Mouse (Mus musculus): ENCODE measurements around the gene Mbnl1. TPM values are rescaled to one million over a fixed set of nuclear protein-coding genes. Genes with fewer than 3 reads are reported as not detected.

Mbnl1 gene
- polyA plus RNA-seq, 1 experiment from 2014 or later = 38.8 TPM

- ATAC-seq = no peak
- Histone ChIP-seq H3K9ac (no peak overlapping the region), H3K4me3 (no peak overlapping the region), H3K27ac (no peak overlapping the region), H3K4me2 (no peak overlapping the region), H3K27me3 (no peaks in the 10 kb centered on the region), H3K4me1 (peaks cover 33% of the 10 kb centered on the region), H3K36me3 (ENCODE audit: poor library complexity, severe bottlenecking) (no peaks in the 10 kb centered on the region), H3K9me3 (replicated peaks) (no peaks in the 10 kb centered on the region)
- WGBS = 78% methylated on average over 3 of the region's 3 CpGs
Measured at GRCm38 (mm10) chr3:60498646-60499045, 26.0 kb downstream of the Mbnl1 start.

- 55% methylated on average over 6 of the region's 6 CpGs for WGBS
- Histone ChIP-seq H3K36me3 (ENCODE audit: poor library complexity, severe bottlenecking) (no peaks in the 10 kb centered on the region), H3K4me3 (no peak overlapping the region), H3K4me1 (peaks cover 35% of the 10 kb centered on the region), H3K9me3 (replicated peaks) (no peaks in the 10 kb centered on the region), H3K27ac (no peak overlapping the region), H3K27me3 (no peaks in the 10 kb centered on the region), H3K9ac (no peak overlapping the region), H3K4me2 (no peak overlapping the region)
- no peak for ATAC-seq
Measured at GRCm38 (mm10) chr3:60499157-60499578, 26.5 kb downstream of the Mbnl1 start.

GRCm38 (mm10) chr3:60499718-60500450 is 27.3 kb downstream of the Mbnl1 start:
- H3K27me3 ChIP-seq = no peaks in the 10 kb centered on the region
- no peak overlapping the region for H3K27ac ChIP-seq
- H3K4me2 ChIP-seq = peak overlapping the region; percentile 81
- H3K36me3 ChIP-seq (ENCODE audit: poor library complexity, severe bottlenecking) = no peaks in the 10 kb centered on the region
- WGBS = 44% methylated on average over 7 of the region's 7 CpGs
- no peaks in the 10 kb centered on the region for H3K9me3 ChIP-seq (replicated peaks)
- H3K4me1 ChIP-seq = peaks cover 42% of the 10 kb centered on the region
- H3K4me3 ChIP-seq = peak overlapping the region; percentile 85
- H3K9ac ChIP-seq = 0 out of 2 replicates have a peak overlapping the region, but pooled peaks have one; percentile 19
- no peak for ATAC-seq

- H3K4me3 ChIP-seq = peak overlapping the region; percentile 85
- no peaks in the 10 kb centered on the region for H3K36me3 ChIP-seq (ENCODE audit: poor library complexity, severe bottlenecking)
- peak overlapping the region; percentile 93 for H3K9ac ChIP-seq
- H3K9me3 ChIP-seq (replicated peaks) = no peaks in the 10 kb centered on the region
- no peaks in the 10 kb centered on the region for H3K27me3 ChIP-seq
- peak; percentile 93 for ATAC-seq
- H3K4me1 ChIP-seq = peaks cover 45% of the 10 kb centered on the region
- peak overlapping the region; percentile 81 for H3K4me2 ChIP-seq
- WGBS = under 1% methylated on average over 58 of the region's 96 CpGs
- H3K27ac ChIP-seq = peak overlapping the region; percentile 82
Measured at GRCm38 (mm10) chr3:60500571-60501527, 28.2 kb downstream of the Mbnl1 start.

GRCm38 (mm10) chr3:60501561-60502151 is 29.0 kb downstream of the Mbnl1 start:
- H3K4me1 ChIP-seq = peaks cover 45% of the 10 kb centered on the region
- peak overlapping the region; percentile 85 for H3K4me3 ChIP-seq
- 1% methylated on average over 29 of the region's 29 CpGs for WGBS
- no peaks in the 10 kb centered on the region for H3K36me3 ChIP-seq (ENCODE audit: poor library complexity, severe bottlenecking)
- H3K27me3 ChIP-seq = no peaks in the 10 kb centered on the region
- peak; percentile 77 for ATAC-seq
- no peaks in the 10 kb centered on the region for H3K9me3 ChIP-seq (replicated peaks)
- peak overlapping the region; percentile 82 for H3K27ac ChIP-seq
- H3K4me2 ChIP-seq = peak overlapping the region; percentile 81
- peak overlapping the region; percentile 93 for H3K9ac ChIP-seq

- peak overlapping the region; percentile 81 for H3K4me2 ChIP-seq
- H3K9me3 ChIP-seq (replicated peaks) = no peaks in the 10 kb centered on the region
- peak overlapping the region; percentile 85 for H3K4me3 ChIP-seq
- peak overlapping the region; percentile 93 for H3K9ac ChIP-seq
- no peaks in the 10 kb centered on the region for H3K36me3 ChIP-seq (ENCODE audit: poor library complexity, severe bottlenecking)
- 39% methylated on average over 7 of the region's 7 CpGs for WGBS
- H3K4me1 ChIP-seq = peaks cover 45% of the 10 kb centered on the region
- no peaks in the 10 kb centered on the region for H3K27me3 ChIP-seq
- no peak overlapping the region for H3K27ac ChIP-seq
- ATAC-seq = no peak
Measured at GRCm38 (mm10) chr3:60502155-60502987, 29.7 kb downstream of the Mbnl1 start.

GRCm38 (mm10) chr3:60503196-60503595 is 30.6 kb downstream of the Mbnl1 start:
- Histone ChIP-seq H3K27me3 (no peaks in the 10 kb centered on the region), H3K27ac (no peak overlapping the region), H3K4me3 (peak overlapping the region; percentile 85; the same call in 1 of the 2 replicates), H3K9ac (no peak overlapping the region), H3K36me3 (ENCODE audit: poor library complexity, severe bottlenecking) (no peaks in the 10 kb centered on the region), H3K4me1 (peaks cover 45% of the 10 kb centered on the region), H3K9me3 (replicated peaks) (no peaks in the 10 kb centered on the region), H3K4me2 (peak overlapping the region; percentile 81)
- ATAC-seq = no peak
- WGBS = 45% methylated on average over 7 of the region's 7 CpGs

- H3K9ac ChIP-seq = no peak overlapping the region
- H3K9me3 ChIP-seq (replicated peaks) = no peaks in the 10 kb centered on the region
- H3K4me2 ChIP-seq = no peak overlapping the region
- H3K36me3 ChIP-seq (ENCODE audit: poor library complexity, severe bottlenecking) = no peaks in the 10 kb centered on the region
- WGBS = 63% methylated on average over 5 of the region's 5 CpGs
- no peaks in the 10 kb centered on the region for H3K27me3 ChIP-seq
- H3K4me1 ChIP-seq = peaks cover 36% of the 10 kb centered on the region
- no peak for ATAC-seq
- H3K4me3 ChIP-seq = no peak overlapping the region
- no peak overlapping the region for H3K27ac ChIP-seq
Measured at GRCm38 (mm10) chr3:60504775-60505430, 32.3 kb downstream of the Mbnl1 start.

- Histone ChIP-seq H3K27ac (no peak overlapping the region), H3K9me3 (replicated peaks) (no peaks in the 10 kb centered on the region), H3K36me3 (ENCODE audit: poor library complexity, severe bottlenecking) (no peaks in the 10 kb centered on the region), H3K4me2 (no peak overlapping the region), H3K4me3 (no peak overlapping the region), H3K4me1 (peaks cover 29% of the 10 kb centered on the region), H3K9ac (no peak overlapping the region), H3K27me3 (no peaks in the 10 kb centered on the region)
- 89% methylated on average over 5 of the region's 5 CpGs for WGBS
- ATAC-seq = no peak
Measured at GRCm38 (mm10) chr3:60506821-60507220, 34.2 kb downstream of the Mbnl1 start.

- H3K9ac ChIP-seq = no peak overlapping the region
- H3K36me3 ChIP-seq (ENCODE audit: poor library complexity, severe bottlenecking) = no peaks in the 10 kb centered on the region
- H3K27me3 ChIP-seq = no peaks in the 10 kb centered on the region
- ATAC-seq = no peak
- no peaks in the 10 kb centered on the region for H3K9me3 ChIP-seq (replicated peaks)
- H3K4me2 ChIP-seq = no peak overlapping the region
- no peak overlapping the region for H3K4me3 ChIP-seq
- H3K4me1 ChIP-seq = peaks cover 24% of the 10 kb centered on the region
- no peak overlapping the region for H3K27ac ChIP-seq
- WGBS = 92% methylated on average over 3 of the region's 3 CpGs
Measured at GRCm38 (mm10) chr3:60507496-60507895, 34.9 kb downstream of the Mbnl1 start.

- H3K4me3 ChIP-seq = no peak overlapping the region
- ATAC-seq = no peak
- H3K27ac ChIP-seq = no peak overlapping the region
- 95% methylated on average over 2 of the region's 2 CpGs for WGBS
- H3K9ac ChIP-seq = no peak overlapping the region
- H3K4me2 ChIP-seq = no peak overlapping the region
- H3K27me3 ChIP-seq = no peaks in the 10 kb centered on the region
- H3K36me3 ChIP-seq (ENCODE audit: poor library complexity, severe bottlenecking) = no peaks in the 10 kb centered on the region
- H3K4me1 ChIP-seq = peaks cover 24% of the 10 kb centered on the region
- H3K9me3 ChIP-seq (replicated peaks) = no peaks in the 10 kb centered on the region
Measured at GRCm38 (mm10) chr3:60507979-60508378, 35.3 kb downstream of the Mbnl1 start.
